Mouse (Mus musculus): ENCODE measurements around the gene Txndc8. TPM values are rescaled to one million over a fixed set of nuclear protein-coding genes. Genes with fewer than 3 reads are reported as not detected.

Gene Txndc8
- total and polyA plus RNA-seq, 3 experiments, result not detected

- no peaks in the 10 kb centered on the region for H3K79me2 ChIP-seq (replicated peaks; ENCODE audit: control insufficient read depth, insufficient read depth, low read length)
- no peaks in the 10 kb centered on the region for H3K4me1 ChIP-seq (ENCODE audit: control insufficient read depth, insufficient read depth, low read length)
- TF ChIP-seq CTCF (IDR thresholded peaks at IDR 0.05), result no peak
- no peak for TF ChIP-seq POLR2A (IDR thresholded peaks at IDR 0.05; ENCODE audit: insufficient read depth, low read depth, low read length)
- TF ChIP-seq EP300 (IDR thresholded peaks at IDR 0.05; ENCODE audit: insufficient read depth, low read depth, low read length), result no peak
- H3K36me3 ChIP-seq (ENCODE audit: control insufficient read depth, insufficient read depth, low read length), result no peaks in the 10 kb centered on the region
- no peak overlapping the region for H3K27ac ChIP-seq
- 39% methylated on average over 1 of the region's 1 CpGs for WGBS
- H3K4me3 ChIP-seq, result no peak overlapping the region
- no peaks in the 10 kb centered on the region for H3K27me3 ChIP-seq (ENCODE audit: control insufficient read depth, insufficient read depth, low read length)
- no peak for DNase-seq
- no peak overlapping the region for H3K9ac ChIP-seq (ENCODE audit: low read depth, low read length)
- intact Hi-C loops (cut with DNase I), result no loop called here
Measured at GRCm38 (mm10) chr4:57964143-57964542, 44.8 kb downstream of the Txndc8 start.

DNA sequence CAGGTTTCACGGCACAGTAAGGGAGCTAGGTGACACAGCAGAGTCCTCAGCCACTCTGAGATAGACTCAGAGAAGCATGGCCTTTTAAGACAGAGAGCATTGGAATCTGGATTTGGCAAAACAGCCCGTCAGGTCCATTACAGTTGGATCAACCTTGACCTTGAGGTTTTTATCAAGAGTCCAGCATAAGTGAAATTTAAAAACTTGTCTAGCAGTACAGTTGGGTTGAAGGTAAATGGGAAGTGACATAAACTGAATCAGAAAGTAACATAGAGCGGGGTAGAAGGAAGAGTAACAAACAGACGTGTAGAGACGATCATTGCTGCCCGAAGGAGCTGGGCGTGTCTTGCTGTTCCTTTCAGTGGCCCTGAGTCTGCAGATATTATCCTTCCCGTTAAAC is 49.9 kb downstream of the Txndc8 start:
- no peak for DNase-seq
- Histone ChIP-seq H3K4me1 (ENCODE audit: control insufficient read depth, insufficient read depth, low read length) (peaks cover 7% of the 10 kb centered on the region), H3K27me3 (ENCODE audit: control insufficient read depth, insufficient read depth, low read length) (no peaks in the 10 kb centered on the region), H3K79me2 (replicated peaks; ENCODE audit: control insufficient read depth, insufficient read depth, low read length) (no peaks in the 10 kb centered on the region), H3K27ac (no peak overlapping the region), H3K36me3 (ENCODE audit: control insufficient read depth, insufficient read depth, low read length) (no peaks in the 10 kb centered on the region), H3K9ac (ENCODE audit: low read depth, low read length) (no peak overlapping the region), H3K4me3 (no peak overlapping the region)
- 91% methylated on average over 8 of the region's 8 CpGs for WGBS
- no peak for TF ChIP-seq EP300 (IDR thresholded peaks at IDR 0.05; ENCODE audit: insufficient read depth, low read depth, low read length)
- no peak for TF ChIP-seq POLR2A (IDR thresholded peaks at IDR 0.05; ENCODE audit: insufficient read depth, low read depth, low read length)
- no peak for TF ChIP-seq CTCF (IDR thresholded peaks at IDR 0.05)
- intact Hi-C loops (cut with DNase I), result loop anchor here (5.0 to 10.0 kb wide), 3 partner anchors 123 to 1046 kb away; partner anchors contain the start of genes Ecpas and Gm20503

GRCm38 (mm10) chr4:57958098-57958497 is 50.8 kb downstream of the Txndc8 start:
- Histone ChIP-seq H3K27me3 (ENCODE audit: control insufficient read depth, insufficient read depth, low read length) (no peaks in the 10 kb centered on the region), H3K79me2 (replicated peaks; ENCODE audit: control insufficient read depth, insufficient read depth, low read length) (no peaks in the 10 kb centered on the region), H3K4me3 (no peak overlapping the region), H3K27ac (peak overlapping the region; percentile 99), H3K4me1 (ENCODE audit: control insufficient read depth, insufficient read depth, low read length) (peaks cover 7% of the 10 kb centered on the region), H3K36me3 (ENCODE audit: control insufficient read depth, insufficient read depth, low read length) (no peaks in the 10 kb centered on the region), H3K9ac (ENCODE audit: low read depth, low read length) (no peak overlapping the region)
- intact Hi-C loops (cut with DNase I), result loop anchor here (5.0 to 10.0 kb wide), 3 partner anchors 124 to 1047 kb away; partner anchors contain the start of genes Ecpas and Gm20503
- no peak for TF ChIP-seq POLR2A (IDR thresholded peaks at IDR 0.05; ENCODE audit: insufficient read depth, low read depth, low read length)
- no peak for TF ChIP-seq CTCF (IDR thresholded peaks at IDR 0.05)
- TF ChIP-seq EP300 (IDR thresholded peaks at IDR 0.05; ENCODE audit: insufficient read depth, low read depth, low read length), result no peak
- no peak for DNase-seq
- WGBS, result 90% methylated on average over 9 of the region's 9 CpGs

- H3K4me3 ChIP-seq, result peak overlapping the region; percentile 43
- no peaks in the 10 kb centered on the region for H3K27me3 ChIP-seq (ENCODE audit: control insufficient read depth, insufficient read depth, low read length)
- TF ChIP-seq CTCF (IDR thresholded peaks at IDR 0.05) (no peak), EP300 (IDR thresholded peaks at IDR 0.05; ENCODE audit: insufficient read depth, low read depth, low read length) (no peak), POLR2A (IDR thresholded peaks at IDR 0.05; ENCODE audit: insufficient read depth, low read depth, low read length) (no peak)
- H3K27ac ChIP-seq, result peak overlapping the region; percentile 99
- H3K4me1 ChIP-seq (ENCODE audit: control insufficient read depth, insufficient read depth, low read length), result peaks cover 7% of the 10 kb centered on the region
- peak in 1 of 2 experiments; percentile 42 for DNase-seq
- 51% methylated on average over 11 of the region's 11 CpGs for WGBS
- H3K9ac ChIP-seq (ENCODE audit: low read depth, low read length), result peak overlapping the region; percentile 65
- H3K79me2 ChIP-seq (replicated peaks; ENCODE audit: control insufficient read depth, insufficient read depth, low read length), result no peaks in the 10 kb centered on the region
- intact Hi-C loops (cut with DNase I), result loop anchor here (5.0 to 10.0 kb wide), 3 partner anchors 125 to 1047 kb away; partner anchors contain the start of genes Ecpas and Gm20503
- H3K36me3 ChIP-seq (ENCODE audit: control insufficient read depth, insufficient read depth, low read length), result no peaks in the 10 kb centered on the region
Measured at GRCm38 (mm10) chr4:57957200-57958085, 51.5 kb downstream of the Txndc8 start.

- Histone ChIP-seq H3K27ac (peak within 1 kb of the TSS; percentile 99), H3K79me2 (replicated peaks; ENCODE audit: control insufficient read depth, insufficient read depth, low read length) (no peaks in the 10 kb centered on the region), H3K9ac (ENCODE audit: low read depth, low read length) (peak within 1 kb of the TSS; percentile 91), H3K4me1 (ENCODE audit: control insufficient read depth, insufficient read depth, low read length) (peaks cover 7% of the 10 kb centered on the region), H3K4me3 (peak within 1 kb of the TSS; percentile 81), H3K36me3 (ENCODE audit: control insufficient read depth, insufficient read depth, low read length) (no peaks in the 10 kb centered on the region), H3K27me3 (ENCODE audit: control insufficient read depth, insufficient read depth, low read length) (no peaks in the 10 kb centered on the region)
- peak; percentile 98 to 99 for DNase-seq
- intact Hi-C loops (cut with DNase I), result loop anchor here (5.0 to 10.0 kb wide), 3 partner anchors 126 to 1049 kb away; partner anchors contain the start of genes Ecpas and Gm20503
- TF ChIP-seq EP300 (IDR thresholded peaks at IDR 0.05; ENCODE audit: insufficient read depth, low read depth, low read length), result peak; percentile 68
- peak; percentile 99 for TF ChIP-seq POLR2A (IDR thresholded peaks at IDR 0.05; ENCODE audit: insufficient read depth, low read depth, low read length)
- TF ChIP-seq CTCF (IDR thresholded peaks at IDR 0.05), result no peak
- WGBS, result under 1% methylated on average over 70 of the region's 71 CpGs
Measured at GRCm38 (mm10) chr4:57956029-57956960, 52.6 kb downstream of the Txndc8 start, which contains the start of gene Txn1. Gene Txn1 (minus strand): TSS chr4:57956411.

Data from heart, adult 2 months (tissue).